In genomic region chr6:5263250-5263999, GRCm38 (mm10) we compare ENCODE assay signal across 26 mouse cellular contexts. TPM values are rescaled to one million over a fixed set of nuclear protein-coding genes. Genes with fewer than 3 reads are reported as not detected.
DNase-seq lines count a peak whose midpoint lies in the region; ATAC-seq lines count a peak whose summit lies in the region.
"Had no signal": no experiment of that assay in that cellular context is flagged by ENCODE, and none has a peak within 500 bp of the region (broad histone marks: within the 10 kb centered on the region; RNA-seq: fewer than 3 reads in every experiment).

No protein-coding gene starts in this region.

- peak; percentile 62; the same call in 1 of the 2 replicates for ATAC-seq in common myeloid progenitor, adult 5-6 weeks (replicated peaks; ENCODE audit: low read depth, poor library complexity, severe bottlenecking)
- ATAC-seq in liver, embryonic 15.5 days (ENCODE audit: insufficient read depth) = peak; percentile 81
- ATAC-seq in frontal cortex, adult (ENCODE audit: low TSS enrichment) = no peak
- ATAC-seq: CD4-positive, CD25-positive, alpha-beta regulatory T cell, adult 4 months; forebrain, embryonic 16.5 days; intestine, embryonic 15.5 days had no signal

- H3K27me3 ChIP-seq in liver, embryonic 15.5 days = no peaks in the 10 kb centered on the region
- H3K27me3 ChIP-seq in embryonic facial prominence, embryonic 10.5 days (replicated peaks; ENCODE audit: low read depth, poor library complexity, severe bottlenecking) = no peaks in the 10 kb centered on the region
- H3K27me3 ChIP-seq: intestine, embryonic 15.5 days; limb, embryonic 12.5 days; lung, embryonic 15.5 days; midbrain, embryonic 12.5 days; neural tube, embryonic 13.5 days had no signal

- WGBS in liver, embryonic 15.5 days (ENCODE audit: insufficient replicate concordance) = 63% methylated on average over 8 of the region's 8 CpGs
- WGBS in embryonic facial prominence, embryonic 10.5 days = 82% methylated on average over 8 of the region's 8 CpGs

- H3K27ac ChIP-seq in liver, embryonic 15.5 days (replicated peaks) = peak overlapping the region; percentile 46; the same call in 1 of the 2 replicates
- no peak overlapping the region for H3K27ac ChIP-seq in embryonic facial prominence, embryonic 10.5 days (replicated peaks)
- H3K27ac ChIP-seq: hindbrain, embryonic 14.5 days; intestine, embryonic 15.5 days; layer of hippocampus, adult 2 months; limb, embryonic 12.5 days; lung, embryonic 15.5 days; macrophage; midbrain, embryonic 12.5 days; neural tube, embryonic 13.5 days had no signal

- H3K9me3 ChIP-seq in liver, embryonic 15.5 days (replicated peaks) = no peaks in the 10 kb centered on the region
- H3K9me3 ChIP-seq in embryonic facial prominence, embryonic 10.5 days = no peaks in the 10 kb centered on the region
- H3K9me3 ChIP-seq: intestine, embryonic 15.5 days; limb, embryonic 12.5 days; lung, embryonic 15.5 days; midbrain, embryonic 12.5 days; neural tube, embryonic 13.5 days had no signal

- H3K9ac ChIP-seq in liver, embryonic 15.5 days = no peak overlapping the region
- H3K9ac ChIP-seq: hindbrain, embryonic 14.5 days; intestine, embryonic 15.5 days; limb, embryonic 12.5 days; lung, embryonic 15.5 days; midbrain, embryonic 12.5 days; neural tube, embryonic 13.5 days had no signal

- H3K4me2 ChIP-seq in liver, embryonic 15.5 days = peak overlapping the region; percentile 8; the same call in 1 of the 2 replicates
- H3K4me2 ChIP-seq: hindbrain, embryonic 14.5 days; intestine, embryonic 15.5 days; limb, embryonic 12.5 days; lung, embryonic 15.5 days; midbrain, embryonic 12.5 days; neural tube, embryonic 13.5 days had no signal

- DNase-seq in heart, adult 11 months = peak; percentile 36
- DNase-seq in heart, postnatal 36 days = no peak
- peak; percentile 36 for DNase-seq in 416B (ENCODE audit: low read depth)
- no peak for DNase-seq in kidney, postnatal 25 days
- DNase-seq in embryonic facial prominence, embryonic 10.5 days (ENCODE audit: low spot score) = no peak
- DNase-seq: adrenal gland, adult 2 months; cerebellum, adult 18-20 months; cerebellum, postnatal 25 days; embryo, embryonic 11 days; gastrocnemius, postnatal 25 days; kidney, adult 8-10 months; kidney, postnatal 10 days; retina, postnatal 1 day had no signal

- H3K36me3 ChIP-seq in liver, embryonic 15.5 days (replicated peaks) = peaks cover 59% of the 10 kb centered on the region
- no peaks in the 10 kb centered on the region; the same call in 1 of the 2 replicates for H3K36me3 ChIP-seq in embryonic facial prominence, embryonic 10.5 days (replicated peaks)
- H3K36me3 ChIP-seq: limb, embryonic 12.5 days; midbrain, embryonic 12.5 days; neural tube, embryonic 13.5 days had no signal

- peaks cover 11% of the 10 kb centered on the region for H3K4me1 ChIP-seq in liver, embryonic 15.5 days (replicated peaks)
- H3K4me1 ChIP-seq in embryonic facial prominence, embryonic 10.5 days = 0 out of 2 replicates have a peak, but pooled peaks cover 3% of the 10 kb centered on the region
- H3K4me1 ChIP-seq: intestine, embryonic 15.5 days; limb, embryonic 12.5 days; lung, embryonic 15.5 days; midbrain, embryonic 12.5 days; neural tube, embryonic 13.5 days had no signal

- intact Hi-C loops in heart, postnatal 36 days (cut with DNase I) = loop anchor here (5.0 kb wide), 1 partner anchor 34 kb away; the partner anchor contains the start of gene Pon2

- H3K4me3 ChIP-seq in liver, embryonic 15.5 days (replicated peaks) = no peak overlapping the region
- H3K4me3 ChIP-seq in embryonic facial prominence, embryonic 10.5 days = no peak overlapping the region
- H3K4me3 ChIP-seq: intestine, embryonic 15.5 days; layer of hippocampus, adult 2 months; limb, embryonic 12.5 days; lung, embryonic 15.5 days; midbrain, embryonic 12.5 days; neural tube, embryonic 13.5 days had no signal

RNA-seq across cellular contexts. Expression of gene Pon3, which starts 7.3 kb away (rescaled TPM):
- 10 to 100 TPM; 19.8 to 20.5 TPM for total RNA-seq in heart, postnatal 36 days (2021)
- total RNA-seq in common myeloid progenitor, adult 5-6 weeks (2017) = 10.1 and 19.5 TPM in 2 replicates
- polyA plus RNA-seq in liver, embryonic 15.5 days (2015; fragmentation: Nextera tagmentation; extraction: Ambion mirVana) = 20.6 and 23.0 TPM in 2 replicates
- polyA plus RNA-seq in embryonic facial prominence, embryonic 10.5 days (2016; fragmentation: Nextera tagmentation; extraction: Ambion mirVana) = 6.3 and 6.5 TPM in 2 replicates

RNA-seq across cellular contexts. Expression of gene Pon2, which starts 34.8 kb away (rescaled TPM):
- total RNA-seq in heart, postnatal 36 days (2021) = 10 to 100 TPM; 17.8 to 19.8 TPM
- 27.9 and 33.5 TPM in 2 replicates for total RNA-seq in common myeloid progenitor, adult 5-6 weeks (2017)
- polyA plus RNA-seq in liver, embryonic 15.5 days (2015; fragmentation: Nextera tagmentation; extraction: Ambion mirVana) = 48.2 and 52.1 TPM in 2 replicates
- 22.9 and 25.9 TPM in 2 replicates for polyA plus RNA-seq in embryonic facial prominence, embryonic 10.5 days (2016; fragmentation: Nextera tagmentation; extraction: Ambion mirVana)

Comparison
In these comparisons a context has a peak if more than half of its experiments do, and no peak if none do; other contexts are left out.
1. DNase-seq: peak in heart, adult 11 months (single experiment) and 416B (single experiment); none in heart, postnatal 36 days (0 of 2), kidney, postnatal 25 days (0 of 2) and embryonic facial prominence, embryonic 10.5 days (single experiment).